Mouse (Mus musculus) liver, embryonic 15.5 days (tissue): ENCODE results near the gene Gatm. TPM values are rescaled to one million over a fixed set of nuclear protein-coding genes. Genes with fewer than 3 reads are reported as not detected.

ENCODE experiments used
- ATAC-seq: fragments of 200-750 bp; cut with Nextera tagmentation; 2 replicates; pipeline ENCODE4 v1.8.0; 2017; ENCODE audit warnings: moderate number of reproducible peaks, mild to moderate bottlenecking, moderate library complexity; ENCODE audit not compliant: insufficient read depth
- H3K27ac ChIP-seq: fragments of 300-500 bp; sonication (generic); replicated peaks from 2 replicates; pipeline ENCODE4 v1.5.1; 2015; ENCODE audit warnings: mild to moderate bottlenecking, inconsistent platforms
- H3K27me3 ChIP-seq: fragments of 300-500 bp; sonication (generic); 2 replicates; pipeline ENCODE4 v1.6.1; 2015; ENCODE audit warnings: mild to moderate bottlenecking, inconsistent platforms
- H3K36me3 ChIP-seq: fragments of 300-500 bp; sonication (generic); replicated peaks from 2 replicates; pipeline ENCODE4 v1.6.1; 2015; ENCODE audit warnings: moderate library complexity, mild to moderate bottlenecking, inconsistent platforms
- H3K4me1 ChIP-seq: fragments of 300-500 bp; sonication (generic); replicated peaks from 2 replicates; pipeline ENCODE4 v1.6.1; 2015; ENCODE audit warnings: inconsistent platforms
- H3K4me2 ChIP-seq: fragments of 300-500 bp; sonication (generic); 2 replicates; pipeline ENCODE4 v1.6.1; 2015; ENCODE audit warnings: moderate library complexity, mild to moderate bottlenecking, inconsistent platforms
- H3K4me3 ChIP-seq: fragments of 300-500 bp; sonication (generic); replicated peaks from 2 replicates; pipeline ENCODE4 v1.5.1; 2015; ENCODE audit warnings: mild to moderate bottlenecking, inconsistent platforms
- H3K9ac ChIP-seq: fragments of 300-500 bp; sonication (generic); 2 replicates; pipeline ENCODE4 v1.6.1; 2015; ENCODE audit warnings: moderate library complexity, mild to moderate bottlenecking, inconsistent platforms
- H3K9me3 ChIP-seq: fragments of 300-500 bp; sonication (generic); replicated peaks from 2 replicates; pipeline ENCODE4 v1.6.1; 2016; ENCODE audit warnings: inconsistent platforms
- WGBS: fragments of 180-500 bp; shearing (Covaris S2); methylation state at CpG from one replicate; pipeline ENCODE4 v1.1.7; 2015; ENCODE audit warnings: mixed read lengths; ENCODE audit not compliant: insufficient replicate concordance; 5-methylcytosine and 5-hydroxymethylcytosine counted together
- polyA plus RNA-seq: library from polyadenylated mRNA; unstranded; fragments of >200 nt; fragmentation: Nextera tagmentation; extraction: Ambion mirVana; gene quantifications from 2 replicates; pipeline ENCODE4 v1.2.1, GENCODE M21; 2015

Gene Gatm
- 29.4 and 31.9 TPM in 2 replicates for polyA plus RNA-seq

GRCm38 (mm10) chr2:122610746-122611653 is at the start of gene Gatm:
Gatm (minus strand) TSS chr2:122611303.
- Histone ChIP-seq H3K4me1 (peaks cover 9% of the 10 kb centered on the region), H3K9ac (peak within 1 kb of the TSS; percentile 54), H3K27me3 (peaks cover 8% of the 10 kb centered on the region), H3K27ac (no peak within 1 kb of the TSS), H3K36me3 (no peaks in the 10 kb centered on the region), H3K4me3 (peak within 1 kb of the TSS; percentile 57), H3K9me3 (no peaks in the 10 kb centered on the region), H3K4me2 (peak within 1 kb of the TSS; percentile 76)
- 3% methylated on average over 48 of the region's 48 CpGs for WGBS
- ATAC-seq = peak; percentile 83

GRCm38 (mm10) chr2:122659825-122660224 is 48.7 kb upstream of the Gatm start:
- ATAC-seq = no peak
- Histone ChIP-seq H3K27ac (no peak overlapping the region), H3K4me2 (no peak overlapping the region), H3K9ac (no peak overlapping the region), H3K36me3 (no peaks in the 10 kb centered on the region), H3K9me3 (no peaks in the 10 kb centered on the region), H3K27me3 (no peaks in the 10 kb centered on the region), H3K4me3 (no peak overlapping the region), H3K4me1 (no peaks in the 10 kb centered on the region)
- WGBS = 59% methylated on average over 7 of the region's 7 CpGs

- Histone ChIP-seq H3K27ac (no peak overlapping the region), H3K4me2 (no peak overlapping the region), H3K36me3 (no peaks in the 10 kb centered on the region), H3K4me3 (no peak overlapping the region), H3K4me1 (no peaks in the 10 kb centered on the region), H3K27me3 (no peaks in the 10 kb centered on the region), H3K9me3 (no peaks in the 10 kb centered on the region), H3K9ac (no peak overlapping the region)
- 65% methylated on average over 11 of the region's 11 CpGs for WGBS
- ATAC-seq = no peak
These were observed 46.8 kb upstream of the Gatm start for GRCm38 (mm10) chr2:122657707-122658524.

GRCm38 (mm10) chr2:122656767-122657166 is 45.7 kb upstream of the Gatm start:
- no peak overlapping the region for H3K4me3 ChIP-seq
- no peak overlapping the region for H3K4me2 ChIP-seq
- no peaks in the 10 kb centered on the region for H3K9me3 ChIP-seq
- H3K9ac ChIP-seq = no peak overlapping the region
- ATAC-seq = no peak
- no peaks in the 10 kb centered on the region for H3K36me3 ChIP-seq
- no peaks in the 10 kb centered on the region for H3K27me3 ChIP-seq
- 54% methylated on average over 9 of the region's 9 CpGs for WGBS
- no peaks in the 10 kb centered on the region for H3K4me1 ChIP-seq
- H3K27ac ChIP-seq = no peak overlapping the region

GRCm38 (mm10) chr2:122656052-122656451 is 44.9 kb upstream of the Gatm start:
- ATAC-seq = no peak
- no peak overlapping the region for H3K4me3 ChIP-seq
- H3K9me3 ChIP-seq = no peaks in the 10 kb centered on the region
- 33% methylated on average over 2 of the region's 2 CpGs for WGBS
- no peak overlapping the region for H3K4me2 ChIP-seq
- no peaks in the 10 kb centered on the region for H3K27me3 ChIP-seq
- no peaks in the 10 kb centered on the region for H3K36me3 ChIP-seq
- no peak overlapping the region for H3K27ac ChIP-seq
- H3K9ac ChIP-seq = no peak overlapping the region
- H3K4me1 ChIP-seq = no peaks in the 10 kb centered on the region

- Histone ChIP-seq H3K36me3 (no peaks in the 10 kb centered on the region), H3K27me3 (no peaks in the 10 kb centered on the region), H3K4me2 (no peak overlapping the region), H3K4me3 (no peak overlapping the region), H3K9me3 (no peaks in the 10 kb centered on the region), H3K4me1 (no peaks in the 10 kb centered on the region), H3K27ac (no peak overlapping the region), H3K9ac (no peak overlapping the region)
- whole genome bisulfite sequencing = 18% methylated on average over 17 of the region's 17 CpGs
- peak; percentile 31; the same call in 1 of the 2 replicates for ATAC-seq
These were observed 41.3 kb upstream of the Gatm start for GRCm38 (mm10) chr2:122652096-122653084.

GRCm38 (mm10) chr2:122638673-122639072 is 27.6 kb upstream of the Gatm start:
- 33% methylated on average over 5 of the region's 5 CpGs for whole genome bisulfite sequencing
- Histone ChIP-seq H3K36me3 (no peaks in the 10 kb centered on the region), H3K9ac (no peak overlapping the region), H3K4me3 (no peak overlapping the region), H3K9me3 (no peaks in the 10 kb centered on the region), H3K27ac (no peak overlapping the region), H3K4me2 (no peak overlapping the region), H3K4me1 (peaks cover 6% of the 10 kb centered on the region; the same call in 1 of the 2 replicates), H3K27me3 (peaks cover 28% of the 10 kb centered on the region)
- no peak for ATAC-seq

- H3K9ac ChIP-seq = no peak overlapping the region
- no peak for ATAC-seq
These were observed 26.9 kb upstream of the Gatm start for GRCm38 (mm10) chr2:122638029-122638428.

GRCm38 (mm10) chr2:122637526-122637997 is 26.5 kb upstream of the Gatm start:
- H3K9me3 ChIP-seq = no peaks in the 10 kb centered on the region
- WGBS = 2% methylated on average over 36 of the region's 36 CpGs
- ATAC-seq = peak; percentile 44
- no peak overlapping the region for H3K9ac ChIP-seq
- no peak overlapping the region for H3K27ac ChIP-seq
- H3K4me2 ChIP-seq = peak overlapping the region; percentile 65
- peaks cover 7% of the 10 kb centered on the region for H3K36me3 ChIP-seq
- H3K4me1 ChIP-seq = peaks cover 6% of the 10 kb centered on the region; the same call in 1 of the 2 replicates
- peaks cover 28% of the 10 kb centered on the region for H3K27me3 ChIP-seq
- H3K4me3 ChIP-seq = peak overlapping the region; percentile 35

More at GRCm38 (mm10) chr2:122638029-122638428, 26.9 kb upstream of the Gatm start:
- no peak overlapping the region for H3K27ac ChIP-seq
- H3K27me3 ChIP-seq = peaks cover 28% of the 10 kb centered on the region
- H3K4me1 ChIP-seq = peaks cover 6% of the 10 kb centered on the region; the same call in 1 of the 2 replicates
- peak overlapping the region; percentile 65 for H3K4me2 ChIP-seq
- no peaks in the 10 kb centered on the region for H3K9me3 ChIP-seq
- 29% methylated on average over 12 of the region's 12 CpGs for WGBS
- peak overlapping the region; percentile 35 for H3K4me3 ChIP-seq
- H3K36me3 ChIP-seq = peaks cover 3% of the 10 kb centered on the region

GRCm38 (mm10) chr2:122636686-122637085 is 25.6 kb upstream of the Gatm start, which contains the start of gene AA467197:
AA467197 (plus strand) TSS chr2:122636986.
- H3K4me1 ChIP-seq = peaks cover 13% of the 10 kb centered on the region
- peak within 1 kb of the TSS; percentile 35 for H3K4me3 ChIP-seq
- ATAC-seq = no peak
- H3K4me2 ChIP-seq = peak within 1 kb of the TSS; percentile 65
- H3K27ac ChIP-seq = no peak within 1 kb of the TSS
- no peaks in the 10 kb centered on the region for H3K9me3 ChIP-seq
- H3K36me3 ChIP-seq = peaks cover 12% of the 10 kb centered on the region
- no peak within 1 kb of the TSS for H3K9ac ChIP-seq
- H3K27me3 ChIP-seq = peaks cover 28% of the 10 kb centered on the region
- 41% methylated on average over 3 of the region's 3 CpGs for WGBS
